Mouse (Mus musculus) kidney, embryonic 16.5 days (tissue): ENCODE measurements around the gene Clec4e. TPM values are rescaled to one million over a fixed set of nuclear protein-coding genes. Genes with fewer than 3 reads are reported as not detected.

ENCODE experiments used
- ATAC-seq: fragments of 200-750 bp; cut with Nextera tagmentation; 2 replicates; pipeline ENCODE4 v1.8.0; 2017; ENCODE audit warnings: moderate TSS enrichment; ENCODE audit not compliant: low FRiP score, low TSS enrichment
- H3K27ac ChIP-seq: fragments of 300-500 bp; sonication (generic); 2 replicates; pipeline ENCODE4 v1.5.1; 2014; ENCODE audit warnings: low read length
- H3K27me3 ChIP-seq: fragments of 300-500 bp; sonication (generic); 2 replicates; pipeline ENCODE4 v1.6.1; 2014; ENCODE audit warnings: low read length, control low read depth, mixed read lengths; ENCODE audit not compliant: insufficient read depth
- H3K36me3 ChIP-seq: fragments of 300-500 bp; sonication (generic); 2 replicates; pipeline ENCODE4 v1.6.1; 2014; ENCODE audit warnings: low read length, control low read depth, mixed read lengths; ENCODE audit not compliant: insufficient read depth
- H3K4me1 ChIP-seq: fragments of 300-500 bp; sonication (generic); 2 replicates; pipeline ENCODE4 v1.6.1; 2014; ENCODE audit warnings: low read length, control low read depth, mixed read lengths; ENCODE audit not compliant: insufficient read depth
- H3K4me2 ChIP-seq: fragments of 300-500 bp; sonication (generic); replicated peaks from 2 replicates; pipeline ENCODE4 v1.6.1; 2014; ENCODE audit warnings: low read depth, low read length
- H3K4me3 ChIP-seq: fragments of 300-500 bp; sonication (generic); 2 replicates; pipeline ENCODE4 v1.5.1; 2014; ENCODE audit warnings: mild to moderate bottlenecking, low read length
- H3K9ac ChIP-seq: fragments of 300-500 bp; sonication (generic); replicated peaks from 2 replicates; pipeline ENCODE4 v1.6.1; 2014; ENCODE audit warnings: low read length
- H3K9me3 ChIP-seq: fragments of 300-500 bp; sonication (generic); 2 replicates; pipeline ENCODE4 v1.6.1; 2016; ENCODE audit warnings: low read length, control low read depth
- polyA plus RNA-seq: library from polyadenylated mRNA; unstranded; fragments of >200 nt; fragmentation: Nextera tagmentation; extraction: Ambion mirVana; gene quantifications from 2 replicates; pipeline ENCODE4 v1.2.1, GENCODE M21; 2015

The Clec4e gene
- polyA plus RNA-seq, 1 experiment from 2014 or later, result 0.06 TPM

GRCm38 (mm10) chr6:123237582-123237981 is 52.1 kb downstream of the Clec4e start:
- H3K36me3 ChIP-seq, result no peaks in the 10 kb centered on the region
- no peak overlapping the region for H3K27ac ChIP-seq
- no peaks in the 10 kb centered on the region for H3K27me3 ChIP-seq
- H3K4me1 ChIP-seq, result no peaks in the 10 kb centered on the region
- no peak for ATAC-seq
- no peak overlapping the region for H3K9ac ChIP-seq
- no peak overlapping the region for H3K4me3 ChIP-seq
- H3K9me3 ChIP-seq, result no peaks in the 10 kb centered on the region
- no peak overlapping the region for H3K4me2 ChIP-seq

Other genes starting within 250 kb of the Clec4e start
- not detected in 2 replicates for gene Clec4b1, start 239.9 kb downstream of the Clec4e start, polyA plus RNA-seq
- gene Clec4a2, start 183.4 kb downstream of the Clec4e start, polyA plus RNA-seq, result 2.2 and 2.6 TPM in 2 replicates
- gene Clec4b2, start 117.0 kb downstream of the Clec4e start, polyA plus RNA-seq, result not detected in 2 replicates
- 2.0 and 3.7 TPM in 2 replicates for gene Clec4n, start 60.0 kb downstream of the Clec4e start, polyA plus RNA-seq
- gene Clec4d, start 27.8 kb downstream of the Clec4e start, polyA plus RNA-seq, result 0.13 TPM in 1 of 2 replicates, not detected in the other
- gene Vmn2r19, start 18.5 kb upstream of the Clec4e start, polyA plus RNA-seq, result not detected in 2 replicates
- gene Vmn2r20, start 128.2 kb upstream of the Clec4e start, polyA plus RNA-seq, result not detected in 2 replicates
- not detected in 2 replicates for gene Vmn2r21, start 243.5 kb upstream of the Clec4e start, polyA plus RNA-seq